Mouse (Mus musculus) ES-E14 (cell line): ENCODE results near the gene Hs3st5.

Source experiments
- CHD2 ChIP-seq: IDR thresholded peaks from 2 replicates; pipeline ENCODE4 v1.6.1; 2014; ENCODE audit warnings: mild to moderate bottlenecking, low read depth, low read length, inconsistent platforms
- HCFC1 ChIP-seq: IDR thresholded peaks from 2 replicates; pipeline ENCODE4 v1.6.1; 2012; ENCODE audit warnings: low read length, inconsistent platforms, borderline replicate concordance; ENCODE audit not compliant: insufficient read depth
- MAFK ChIP-seq: IDR thresholded peaks from 2 replicates; pipeline ENCODE4 v1.6.1; 2014; ENCODE audit warnings: mild to moderate bottlenecking, low read depth, low read length, inconsistent platforms; ENCODE audit not compliant: insufficient read depth
- ZC3H11A ChIP-seq: IDR thresholded peaks from 2 replicates; pipeline ENCODE4 v1.6.1; 2012; ENCODE audit warnings: low read depth, mild to moderate bottlenecking, inconsistent platforms, low read length, borderline replicate concordance
- ZNF384 ChIP-seq: IDR thresholded peaks from 2 replicates; pipeline ENCODE4 v1.6.1; 2012; ENCODE audit warnings: low read depth, low read length, inconsistent platforms

- TF ChIP-seq HCFC1: no peak
- TF ChIP-seq ZNF384: no peak
- no peak for TF ChIP-seq CHD2
- 0 out of 2 replicates have a peak, but pooled peaks have one; percentile 12 for TF ChIP-seq ZC3H11A
- no peak for TF ChIP-seq MAFK
These were observed 434 bp upstream of the Hs3st5 start for GRCm38 (mm10) chr10:36506033-36506726.
